Mouse (Mus musculus) hindbrain, embryonic 11.5 days (tissue): ENCODE results near the gene Carmil1. TPM values are rescaled to one million over a fixed set of nuclear protein-coding genes. Genes with fewer than 3 reads are reported as not detected.

ENCODE experiments used
- ATAC-seq: fragments of 200-750 bp; cut with Nextera tagmentation; 2 replicates; pipeline ENCODE4 v1.8.0; 2017; ENCODE audit warnings: mild to moderate bottlenecking, moderate TSS enrichment, moderate library complexity; ENCODE audit not compliant: low FRiP score
- DNase-seq: peaks from one replicate; pipeline ENCODE4 v3.0.0-alpha.2; 2015; ENCODE audit warnings: low spot score
- H3K27ac ChIP-seq: fragments of 300-500 bp; sonication (generic); 2 replicates; pipeline ENCODE4 v1.5.1; 2014; ENCODE audit warnings: mild to moderate bottlenecking, low read depth, low read length
- H3K27me3 ChIP-seq: fragments of 300-500 bp; sonication (generic); 2 replicates; pipeline ENCODE4 v1.6.1; 2014; ENCODE audit warnings: mild to moderate bottlenecking, low read length, moderate library complexity, mixed read lengths; ENCODE audit not compliant: control insufficient read depth, insufficient read depth
- H3K36me3 ChIP-seq: fragments of 300-500 bp; sonication (generic); 2 replicates; pipeline ENCODE4 v1.6.1; 2014; ENCODE audit warnings: mild to moderate bottlenecking, low read length, moderate library complexity, mixed read lengths; ENCODE audit not compliant: control insufficient read depth, insufficient read depth
- H3K4me1 ChIP-seq: fragments of 300-500 bp; sonication (generic); replicated peaks from 2 replicates; pipeline ENCODE4 v1.6.1; 2014; ENCODE audit warnings: low read length, mixed read lengths; ENCODE audit not compliant: control insufficient read depth, insufficient read depth
- H3K4me2 ChIP-seq: fragments of 300-500 bp; sonication (generic); replicated peaks from 2 replicates; pipeline ENCODE4 v1.6.1; 2014; ENCODE audit warnings: mild to moderate bottlenecking, low read depth, low read length
- H3K4me3 ChIP-seq: fragments of 300-500 bp; sonication (generic); 2 replicates; pipeline ENCODE4 v1.5.1; 2014; ENCODE audit warnings: low read depth, low read length
- H3K9ac ChIP-seq: fragments of 300-500 bp; sonication (generic); 2 replicates; pipeline ENCODE4 v1.6.1; 2014; ENCODE audit warnings: low read depth, low read length
- H3K9me3 ChIP-seq: fragments of 300-500 bp; sonication (generic); 2 replicates; pipeline ENCODE4 v1.6.1; 2016; ENCODE audit warnings: low read length; ENCODE audit not compliant: control insufficient read depth
- WGBS: fragments of 180-500 bp; shearing (Covaris S2); extraction: QIAGEN DNeasy Blood & Tissue Kit; methylation state at CpG from one replicate; pipeline ENCODE4 v1.1.7; 2014; 5-methylcytosine and 5-hydroxymethylcytosine counted together
- polyA plus RNA-seq: library from polyadenylated mRNA; unstranded; fragments of >200 nt; fragmentation: Nextera tagmentation; extraction: Ambion mirVana; gene quantifications from 2 replicates; pipeline ENCODE4 v1.2.1, GENCODE M21; 2014

Gene Carmil1
- polyA plus RNA-seq, 1 experiment from 2014 or later, result 18.3 TPM

- Histone ChIP-seq H3K9me3 (no peaks in the 10 kb centered on the region), H3K4me2 (no peak overlapping the region), H3K9ac (no peak overlapping the region), H3K36me3 (no peaks in the 10 kb centered on the region), H3K27ac (no peak overlapping the region), H3K4me1 (no peaks in the 10 kb centered on the region), H3K4me3 (no peak overlapping the region), H3K27me3 (no peaks in the 10 kb centered on the region)
- ATAC-seq, result no peak
- DNase-seq, result no peak
- WGBS, result 72% methylated on average over 14 of the region's 14 CpGs
These were observed 12.1 kb downstream of the Carmil1 start for GRCm38 (mm10) chr13:24268355-24269099.

DNA sequence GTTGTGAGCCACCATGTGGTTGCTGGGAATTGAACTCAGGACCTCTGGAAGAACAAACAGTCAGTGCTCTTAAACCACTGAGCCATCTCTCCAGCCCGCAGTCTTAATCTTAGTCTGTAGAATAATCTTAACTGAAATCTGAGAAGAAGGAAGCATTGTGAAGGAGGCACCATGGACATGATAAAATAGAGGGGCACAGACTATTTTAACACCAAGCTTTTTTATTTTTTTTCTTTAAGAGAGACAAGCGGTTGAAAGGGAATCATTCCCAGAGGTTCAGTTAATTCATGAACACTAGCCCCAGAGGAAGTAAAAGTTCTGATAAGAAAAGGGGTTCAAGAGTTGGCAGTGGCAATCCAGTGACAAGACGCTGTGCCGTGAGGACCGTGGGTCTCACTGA lies 15.8 kb downstream of the Carmil1 start:
- Histone ChIP-seq H3K27me3 (no peaks in the 10 kb centered on the region), H3K36me3 (no peaks in the 10 kb centered on the region), H3K9me3 (no peaks in the 10 kb centered on the region), H3K4me3 (no peak overlapping the region), H3K9ac (no peak overlapping the region), H3K4me1 (no peaks in the 10 kb centered on the region), H3K27ac (no peak overlapping the region), H3K4me2 (no peak overlapping the region)
- ATAC-seq (no peak), DNase-seq (no peak)
- WGBS, result 94% methylated on average over 5 of the region's 5 CpGs

DNA sequence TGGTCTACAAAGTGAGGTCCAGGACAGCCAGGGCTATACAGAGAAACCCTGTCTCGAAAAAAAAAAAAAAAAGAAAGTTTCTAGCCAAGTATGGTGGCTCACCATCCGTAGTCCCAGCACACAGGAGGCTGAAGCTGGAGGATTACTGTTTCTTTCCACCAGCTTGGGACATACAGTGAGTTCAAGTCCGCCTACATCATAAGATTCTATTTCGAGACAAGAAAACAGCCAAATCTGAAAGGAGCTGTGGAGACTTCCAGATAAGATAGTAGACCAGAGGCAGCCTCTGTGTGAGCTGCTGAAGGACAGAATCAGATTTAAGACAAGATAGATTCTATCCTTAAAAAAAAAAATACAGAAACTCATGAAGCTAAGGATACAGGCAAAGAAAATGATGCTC lies 17.0 kb downstream of the Carmil1 start:
- Histone ChIP-seq H3K4me2 (no peak overlapping the region), H3K27me3 (no peaks in the 10 kb centered on the region), H3K4me1 (no peaks in the 10 kb centered on the region), H3K27ac (no peak overlapping the region), H3K9me3 (no peaks in the 10 kb centered on the region), H3K9ac (no peak overlapping the region), H3K36me3 (no peaks in the 10 kb centered on the region), H3K4me3 (no peak overlapping the region)
- 81% methylated on average over 4 of the region's 4 CpGs for WGBS
- no peak for ATAC-seq
- no peak for DNase-seq

- no peak overlapping the region for H3K27ac ChIP-seq
- no peaks in the 10 kb centered on the region for H3K27me3 ChIP-seq
- H3K4me3 ChIP-seq, result no peak overlapping the region
- H3K4me1 ChIP-seq, result no peaks in the 10 kb centered on the region
- DNase-seq, result no peak
- H3K9me3 ChIP-seq, result no peaks in the 10 kb centered on the region
- WGBS, result 78% methylated on average over 10 of the region's 10 CpGs
- H3K36me3 ChIP-seq, result no peaks in the 10 kb centered on the region
- no peak for ATAC-seq
- no peak overlapping the region for H3K4me2 ChIP-seq
- no peak overlapping the region for H3K9ac ChIP-seq
These were observed 19.6 kb downstream of the Carmil1 start for GRCm38 (mm10) chr13:24260751-24261591.

GRCm38 (mm10) chr13:24257809-24258208 lies 22.8 kb downstream of the Carmil1 start:
- no peak for ATAC-seq
- no peaks in the 10 kb centered on the region for H3K9me3 ChIP-seq
- no peak overlapping the region for H3K4me3 ChIP-seq
- no peaks in the 10 kb centered on the region for H3K27me3 ChIP-seq
- H3K4me2 ChIP-seq, result no peak overlapping the region
- H3K36me3 ChIP-seq, result no peaks in the 10 kb centered on the region
- no peak for DNase-seq
- H3K27ac ChIP-seq, result no peak overlapping the region
- 85% methylated on average over 6 of the region's 6 CpGs for WGBS
- H3K9ac ChIP-seq, result no peak overlapping the region
- no peaks in the 10 kb centered on the region for H3K4me1 ChIP-seq

DNA sequence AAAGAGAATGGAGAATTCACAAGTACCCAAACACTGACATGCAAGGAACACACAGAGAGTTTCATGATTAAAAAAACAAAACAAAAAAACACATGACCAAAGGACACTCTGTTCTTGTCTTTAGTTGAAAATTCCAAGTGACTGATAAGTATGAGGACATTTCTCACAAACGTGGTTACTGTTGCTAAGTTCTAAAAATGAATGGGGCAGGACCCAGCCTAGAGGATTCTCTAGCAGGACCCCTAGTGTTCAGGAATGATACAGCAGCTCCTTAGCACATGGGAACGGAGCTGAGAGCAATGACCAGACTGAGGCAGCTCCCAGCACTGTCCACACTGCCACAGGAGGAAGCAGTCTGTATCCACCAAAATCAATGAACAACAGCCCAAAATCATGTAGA lies 26.6 kb downstream of the Carmil1 start:
- 24% methylated on average over 2 of the region's 2 CpGs for whole genome bisulfite sequencing
- Histone ChIP-seq H3K9ac (no peak overlapping the region), H3K4me1 (no peaks in the 10 kb centered on the region), H3K4me2 (no peak overlapping the region), H3K9me3 (no peaks in the 10 kb centered on the region), H3K36me3 (no peaks in the 10 kb centered on the region), H3K4me3 (no peak overlapping the region), H3K27ac (no peak overlapping the region), H3K27me3 (no peaks in the 10 kb centered on the region)
- no peak for ATAC-seq
- DNase-seq, result peak; percentile 57

GRCm38 (mm10) chr13:24253551-24253950 lies 27.0 kb downstream of the Carmil1 start:
- H3K4me1 ChIP-seq, result no peaks in the 10 kb centered on the region
- 96% methylated on average over 3 of the region's 3 CpGs for WGBS
- H3K27ac ChIP-seq, result no peak overlapping the region
- no peak overlapping the region for H3K4me3 ChIP-seq
- DNase-seq (no peak), ATAC-seq (no peak)
- no peaks in the 10 kb centered on the region for H3K27me3 ChIP-seq
- no peaks in the 10 kb centered on the region for H3K9me3 ChIP-seq
- H3K4me2 ChIP-seq, result no peak overlapping the region
- H3K36me3 ChIP-seq, result no peaks in the 10 kb centered on the region
- no peak overlapping the region for H3K9ac ChIP-seq

GRCm38 (mm10) chr13:24251236-24251635 lies 29.4 kb downstream of the Carmil1 start:
- DNase-seq (no peak), ATAC-seq (no peak)
- Histone ChIP-seq H3K9ac (no peak overlapping the region), H3K4me3 (no peak overlapping the region), H3K36me3 (no peaks in the 10 kb centered on the region), H3K27me3 (no peaks in the 10 kb centered on the region), H3K4me1 (no peaks in the 10 kb centered on the region), H3K4me2 (no peak overlapping the region), H3K9me3 (no peaks in the 10 kb centered on the region), H3K27ac (no peak overlapping the region)
- 91% methylated on average over 7 of the region's 7 CpGs for WGBS

DNA sequence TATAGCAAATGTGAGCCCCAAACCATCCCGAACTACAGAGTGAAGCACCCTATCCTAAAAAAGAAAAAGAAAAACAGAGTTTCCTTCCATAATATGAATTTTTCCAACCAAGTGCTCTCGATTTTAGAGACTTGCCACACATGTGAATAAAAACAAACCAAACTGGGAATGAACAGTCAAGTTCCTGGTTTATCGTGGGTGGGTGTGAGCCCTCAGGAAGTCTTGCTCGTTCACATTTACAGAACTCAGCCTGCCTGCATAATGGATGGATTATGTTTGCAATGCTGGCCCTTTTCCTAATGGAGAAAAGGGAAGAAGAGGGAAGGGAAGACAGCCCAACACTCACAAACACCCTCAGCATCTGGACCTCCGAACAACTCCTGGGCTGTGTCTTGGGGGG lies 32.7 kb downstream of the Carmil1 start:
- Histone ChIP-seq H3K27ac (no peak overlapping the region), H3K9ac (no peak overlapping the region), H3K4me2 (no peak overlapping the region), H3K27me3 (no peaks in the 10 kb centered on the region), H3K36me3 (no peaks in the 10 kb centered on the region), H3K9me3 (no peaks in the 10 kb centered on the region), H3K4me3 (no peak overlapping the region), H3K4me1 (no peaks in the 10 kb centered on the region)
- DNase-seq (no peak), ATAC-seq (no peak)
- WGBS, result 87% methylated on average over 5 of the region's 5 CpGs
